Mouse (Mus musculus) adrenal gland, postnatal 0 days (tissue): ENCODE measurements around the gene Irx3. TPM values are rescaled to one million over a fixed set of nuclear protein-coding genes. Genes with fewer than 3 reads are reported as not detected.

Experiments used
- polyA plus RNA-seq: library from polyadenylated mRNA; unstranded; fragments of >200 nt; fragmentation: Nextera tagmentation; extraction: Ambion mirVana; gene quantifications from 2 replicates; pipeline ENCODE4 v1.2.1, GENCODE M21; 2015

The Irx3 gene
- 4.9 and 8.3 TPM in 2 replicates for polyA plus RNA-seq

DNA sequence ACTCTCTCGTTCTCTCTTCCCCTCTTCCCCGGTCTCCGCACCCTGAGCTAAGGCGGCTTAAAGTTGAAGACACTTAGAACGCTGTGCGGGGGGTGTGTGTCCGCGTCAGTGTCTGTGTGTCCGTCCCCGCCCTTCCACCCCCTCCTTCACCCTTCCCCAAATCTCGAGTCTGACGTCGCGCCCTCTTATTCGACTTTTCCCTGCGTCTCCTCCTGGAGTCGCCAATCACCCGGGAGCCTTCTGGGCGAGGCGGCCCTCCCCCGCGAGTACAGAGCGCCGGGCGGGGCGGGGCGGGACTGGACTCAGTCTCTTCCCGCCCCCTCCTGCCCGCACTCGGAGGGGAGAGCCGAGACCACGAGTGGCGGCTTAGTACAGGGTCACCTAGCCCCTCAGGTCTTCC is at the start of gene Irx3:
Gene Irx3, minus strand, starts transcription at position 229 of the 400 bp plus-strand sequence.

